Mouse (Mus musculus): ENCODE results near the gene Nacc1. TPM values are rescaled to one million over a fixed set of nuclear protein-coding genes. Genes with fewer than 3 reads are reported as not detected.
"Not testable (repeated sequence)": the region's sequence is repeated elsewhere in the genome, so short reads cannot be mapped to it uniquely, and the experiment has no call there.

Gene Nacc1
- polyA plus RNA-seq, 1 experiment from 2014 or later = 31.3 TPM

DNA sequence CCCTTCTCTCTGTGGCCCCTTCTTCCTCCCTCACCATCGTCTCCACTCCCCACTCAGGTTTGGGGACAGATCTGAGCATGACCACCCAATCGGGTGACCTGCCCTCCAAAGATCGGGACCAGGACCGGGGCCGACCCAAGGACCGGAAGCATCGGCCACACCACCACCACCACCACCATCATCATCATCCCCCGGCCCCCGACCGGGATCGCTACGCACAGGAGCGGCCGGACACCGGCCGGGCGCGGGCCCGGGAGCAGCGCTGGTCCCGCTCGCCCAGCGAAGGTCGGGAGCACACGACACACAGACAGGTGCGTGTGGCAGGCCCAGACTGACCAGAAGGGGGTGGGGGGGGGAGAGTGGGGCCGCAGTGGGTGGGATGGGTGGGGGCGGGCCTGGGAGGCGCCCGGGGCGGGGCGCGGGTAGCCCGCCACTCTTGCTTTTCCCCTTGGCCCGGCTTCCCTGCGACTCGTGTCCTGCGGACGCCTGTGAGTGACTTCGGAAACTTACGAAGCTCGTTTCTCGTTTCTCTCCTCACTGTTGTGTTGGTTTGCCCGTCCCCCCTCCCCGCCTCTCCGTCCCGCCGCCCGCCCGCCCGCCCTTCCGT is 49.0 kb downstream of the Nacc1 start:
- no peak for DNase-seq (ENCODE audit: extremely low spot score, low spot score)
- no peaks in the 10 kb centered on the region for H3K9me3 ChIP-seq
- H3K27me3 ChIP-seq (ENCODE audit: poor library complexity, severe bottlenecking) = peaks cover 20% of the 10 kb centered on the region
- peaks cover 60% of the 10 kb centered on the region for H3K4me1 ChIP-seq
- H3K36me3 ChIP-seq (replicated peaks) = no peaks in the 10 kb centered on the region
- 1% methylated on average over 47 of the region's 52 CpGs for WGBS
- H3K4me3 ChIP-seq = peak overlapping the region; percentile 65
- peak overlapping the region; percentile 95 for H3K27ac ChIP-seq

DNA sequence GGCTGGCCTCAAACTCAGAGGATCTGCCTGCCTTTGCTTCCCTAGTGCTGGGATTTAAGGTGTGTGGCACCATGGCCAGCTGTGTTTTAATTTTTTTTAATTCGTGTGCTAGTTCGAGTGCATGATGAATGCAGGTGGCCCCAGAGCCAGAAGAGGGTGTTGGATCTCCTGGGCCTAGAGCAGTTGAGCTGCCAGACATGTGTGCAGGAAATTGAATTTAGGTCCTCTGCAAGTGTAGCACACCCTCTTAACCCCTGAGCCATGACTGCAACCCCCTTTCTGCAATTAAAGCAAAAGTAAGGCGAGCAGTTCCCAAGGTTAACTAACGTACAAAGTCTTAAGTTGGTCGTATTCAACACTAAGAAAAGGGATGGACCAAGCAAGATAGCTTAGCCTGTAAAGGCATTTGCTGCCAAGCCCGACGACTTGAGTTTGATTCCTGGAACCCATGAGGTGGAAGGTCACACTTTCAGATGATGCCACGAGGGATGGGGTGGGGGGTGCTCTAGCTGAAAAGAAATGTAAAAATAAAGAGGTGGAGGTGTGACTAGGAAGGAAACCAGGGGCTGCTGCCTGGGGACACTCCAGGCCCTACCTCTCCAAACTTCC is 49.6 kb downstream of the Nacc1 start:
- peaks cover 65% of the 10 kb centered on the region for H3K4me1 ChIP-seq
- H3K27me3 ChIP-seq (ENCODE audit: poor library complexity, severe bottlenecking) = peaks cover 20% of the 10 kb centered on the region
- H3K9me3 ChIP-seq = no peaks in the 10 kb centered on the region
- no peak for DNase-seq (ENCODE audit: extremely low spot score, low spot score)
- no peaks in the 10 kb centered on the region for H3K36me3 ChIP-seq (replicated peaks)
- peak overlapping the region; percentile 65 for H3K4me3 ChIP-seq
- H3K27ac ChIP-seq = peak overlapping the region; percentile 95
- WGBS = 42% methylated on average over 8 of the region's 8 CpGs

DNA sequence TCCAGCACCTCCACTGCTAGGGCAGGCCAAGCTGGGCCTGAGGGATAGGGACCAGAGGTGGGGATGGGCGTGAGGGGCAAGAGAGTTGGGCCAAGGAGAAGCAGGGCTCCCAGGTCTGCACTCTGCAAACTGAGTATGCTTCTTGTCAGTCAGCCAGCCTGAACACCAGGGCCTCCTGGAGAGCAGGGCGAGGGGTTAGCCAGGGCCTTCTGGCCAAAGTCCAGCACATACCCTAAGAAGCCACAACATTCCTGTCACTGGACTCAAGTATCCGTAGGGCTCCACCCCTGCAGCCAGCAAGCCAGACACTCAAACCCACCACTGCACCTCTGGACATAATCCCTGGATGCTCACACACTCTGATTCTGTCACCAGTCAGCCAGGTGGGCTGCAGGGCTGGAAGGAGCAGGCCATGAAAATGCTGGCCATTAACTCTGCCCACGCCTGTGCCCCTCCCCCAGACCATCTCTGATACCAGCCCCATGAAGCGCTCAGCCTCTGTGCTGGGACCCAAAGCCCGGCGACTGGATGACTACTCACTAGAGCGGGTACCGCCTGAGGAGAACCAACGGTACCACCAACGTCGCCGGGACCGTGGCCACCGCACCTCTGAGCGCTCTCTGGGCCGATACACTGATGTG is 51.5 kb downstream of the Nacc1 start:
- WGBS = 88% methylated on average over 17 of the region's 17 CpGs
- peak overlapping the region; percentile 78 for H3K27ac ChIP-seq
- no peaks in the 10 kb centered on the region for H3K9me3 ChIP-seq
- peaks cover 57% of the 10 kb centered on the region for H3K4me1 ChIP-seq
- no peak overlapping the region for H3K4me3 ChIP-seq
- H3K27me3 ChIP-seq (ENCODE audit: poor library complexity, severe bottlenecking) = peaks cover 20% of the 10 kb centered on the region
- no peak for DNase-seq (ENCODE audit: extremely low spot score, low spot score)
- H3K36me3 ChIP-seq (replicated peaks) = no peaks in the 10 kb centered on the region

DNA sequence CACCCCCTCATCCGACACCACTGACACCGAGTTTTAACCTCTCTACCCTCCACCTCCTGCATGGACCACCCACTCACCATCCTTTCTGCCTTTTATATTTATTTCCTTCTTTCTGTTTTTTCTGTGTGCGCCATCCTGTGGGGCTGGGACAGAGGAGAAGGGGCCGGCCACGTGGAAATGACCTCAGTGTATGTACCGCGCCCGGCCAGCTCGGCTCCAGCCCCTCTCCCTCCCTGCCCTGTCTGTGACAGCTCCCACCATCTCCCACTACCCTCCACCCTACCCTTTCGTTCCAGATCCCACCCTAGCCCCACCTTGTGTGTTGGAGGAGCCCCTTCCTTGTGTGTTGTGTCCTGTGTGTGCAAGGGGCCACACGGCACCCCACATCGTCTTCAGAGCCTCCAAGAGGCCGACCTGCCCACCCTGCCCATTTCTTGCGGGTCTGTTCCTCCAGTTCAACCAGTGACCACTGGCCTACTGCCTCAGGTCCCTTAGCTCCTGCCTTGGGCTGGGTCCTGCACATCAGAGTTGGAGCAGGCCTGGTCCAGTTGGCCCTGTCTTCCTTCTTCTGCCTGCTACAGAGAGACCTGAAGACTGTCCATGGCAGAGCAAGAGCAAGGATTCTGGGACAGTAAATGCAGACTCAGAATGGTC is 52.1 kb downstream of the Nacc1 start:
- Histone ChIP-seq H3K4me3 (no peak overlapping the region), H3K27ac (peak overlapping the region; percentile 78), H3K36me3 (replicated peaks) (no peaks in the 10 kb centered on the region), H3K4me1 (peaks cover 54% of the 10 kb centered on the region), H3K27me3 (ENCODE audit: poor library complexity, severe bottlenecking) (peaks cover 20% of the 10 kb centered on the region), H3K9me3 (no peaks in the 10 kb centered on the region)
- WGBS = 68% methylated on average over 14 of the region's 14 CpGs
- no peak for DNase-seq (ENCODE audit: extremely low spot score, low spot score)

- Histone ChIP-seq H3K9me3 (no peaks in the 10 kb centered on the region), H3K27ac (peak overlapping the region; percentile 78), H3K4me1 (peaks cover 49% of the 10 kb centered on the region), H3K4me3 (peak overlapping the region; percentile 1; the same call in 1 of the 2 replicates), H3K27me3 (ENCODE audit: poor library complexity, severe bottlenecking) (peaks cover 20% of the 10 kb centered on the region), H3K36me3 (replicated peaks) (no peaks in the 10 kb centered on the region; the same call in 1 of the 2 replicates)
- DNase-seq (ENCODE audit: extremely low spot score, low spot score) = no peak
- WGBS = 39% methylated on average over 9 of the region's 9 CpGs
Observed at GRCm38 (mm10) chr8:84634849-84635304, 52.8 kb downstream of the Nacc1 start.

DNA sequence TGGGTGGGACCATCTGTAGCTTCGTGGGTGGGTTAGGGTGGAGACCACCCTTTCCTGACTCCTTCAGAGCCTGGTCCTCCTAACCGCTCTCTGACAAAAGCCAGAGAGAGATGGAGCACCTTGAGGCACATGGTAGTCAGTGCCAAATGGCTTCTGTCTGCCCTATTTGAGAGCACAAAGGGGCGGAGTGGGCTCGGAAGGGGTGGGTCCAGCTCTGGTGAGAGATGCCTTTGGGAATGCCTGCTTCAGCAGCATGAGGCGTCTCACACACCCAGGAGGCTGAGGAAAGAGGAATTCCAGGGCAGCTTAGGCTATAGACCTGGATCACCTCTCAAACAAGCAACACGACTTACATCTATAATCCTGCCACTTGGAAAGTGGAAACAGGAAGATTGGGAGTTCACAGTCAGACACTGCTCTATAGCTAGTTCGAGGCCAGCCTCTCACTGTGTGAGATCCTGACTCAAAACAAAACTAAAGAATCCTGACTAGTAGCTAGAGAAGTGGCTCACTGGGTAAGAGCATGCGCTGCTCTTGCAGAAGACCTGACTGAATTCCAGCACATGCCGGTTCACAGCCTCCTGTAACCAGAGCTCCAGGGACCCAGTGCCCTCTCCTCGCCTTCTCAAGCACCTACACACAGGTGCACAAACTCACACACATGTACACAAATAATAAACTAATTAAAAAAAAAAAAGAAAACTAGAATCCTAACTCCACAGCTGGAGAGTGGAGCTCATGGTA is 53.6 kb downstream of the Nacc1 start:
- H3K9me3 ChIP-seq = no peaks in the 10 kb centered on the region
- peaks cover 20% of the 10 kb centered on the region for H3K27me3 ChIP-seq (ENCODE audit: poor library complexity, severe bottlenecking)
- no peak for DNase-seq (ENCODE audit: extremely low spot score, low spot score)
- H3K4me1 ChIP-seq = peaks cover 49% of the 10 kb centered on the region
- H3K4me3 ChIP-seq = no peak overlapping the region
- H3K36me3 ChIP-seq (replicated peaks) = no peaks in the 10 kb centered on the region; the same call in 1 of the 2 replicates
- peak overlapping the region; percentile 71 for H3K27ac ChIP-seq
- 54% methylated on average over 10 of the region's 10 CpGs for WGBS

DNA sequence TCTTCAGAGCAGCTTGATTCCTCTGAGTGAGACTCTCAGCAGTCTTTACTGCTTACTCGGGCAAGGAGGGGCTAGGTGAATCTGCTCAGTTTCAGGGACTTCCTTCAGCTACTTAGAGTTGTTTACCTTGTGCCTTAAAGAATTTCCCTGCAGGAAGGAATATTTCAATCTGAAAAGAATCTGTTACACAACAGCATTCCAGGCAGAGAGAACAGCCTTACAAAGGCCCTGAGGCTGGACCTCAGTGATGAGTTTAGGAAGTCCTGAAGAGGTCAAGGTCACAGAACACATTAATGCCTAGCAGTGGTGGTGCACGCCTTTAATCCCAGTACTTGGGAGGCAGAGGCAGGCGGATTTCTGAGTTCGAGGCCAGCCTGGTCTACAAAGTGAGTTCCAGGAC is 55.8 kb downstream of the Nacc1 start:
- Histone ChIP-seq H3K27ac (no peak overlapping the region), H3K4me1 (peaks cover 36% of the 10 kb centered on the region), H3K27me3 (ENCODE audit: poor library complexity, severe bottlenecking) (peaks cover 9% of the 10 kb centered on the region; the same call in 1 of the 2 replicates), H3K9me3 (no peaks in the 10 kb centered on the region), H3K36me3 (replicated peaks) (no peaks in the 10 kb centered on the region; the same call in 1 of the 2 replicates), H3K4me3 (no peak overlapping the region)
- no peak for DNase-seq (ENCODE audit: extremely low spot score, low spot score)
- WGBS = 86% methylated on average over 4 of the region's 4 CpGs

- no peaks in the 10 kb centered on the region for H3K9me3 ChIP-seq
- no peak overlapping the region for H3K4me3 ChIP-seq
- H3K27me3 ChIP-seq (ENCODE audit: poor library complexity, severe bottlenecking) = no peaks in the 10 kb centered on the region
- H3K4me1 ChIP-seq = peaks cover 21% of the 10 kb centered on the region
- no peaks in the 10 kb centered on the region; the same call in 1 of the 2 replicates for H3K36me3 ChIP-seq (replicated peaks)
- no peak for DNase-seq (ENCODE audit: extremely low spot score, low spot score)
- 87% methylated on average over 4 of the region's 4 CpGs for WGBS
- H3K27ac ChIP-seq = no peak overlapping the region
Observed at GRCm38 (mm10) chr8:84630145-84630544, 57.5 kb downstream of the Nacc1 start.

DNA sequence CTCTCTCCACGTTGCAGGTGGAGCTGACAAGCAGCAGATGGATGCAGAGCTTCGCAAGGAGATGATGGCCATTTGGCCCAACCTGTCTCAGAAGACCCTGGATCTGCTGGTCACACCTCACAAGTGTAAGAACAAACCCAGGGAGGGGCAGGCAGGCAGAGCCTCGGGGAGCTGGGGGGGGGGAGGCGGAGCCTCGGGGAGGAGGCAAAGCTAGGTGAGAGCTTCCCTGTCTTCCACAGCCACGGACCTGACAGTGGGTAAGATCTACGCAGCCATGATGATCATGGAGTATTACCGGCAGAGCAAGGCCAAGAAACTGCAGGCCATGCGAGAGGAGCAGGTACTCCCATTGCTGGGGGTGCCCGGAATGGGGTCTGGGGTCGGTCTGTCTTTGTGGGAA is 58.1 kb downstream of the Nacc1 start:
- Histone ChIP-seq H3K36me3 (replicated peaks) (no peaks in the 10 kb centered on the region; the same call in 1 of the 2 replicates), H3K27ac (no peak overlapping the region), H3K27me3 (ENCODE audit: poor library complexity, severe bottlenecking) (no peaks in the 10 kb centered on the region), H3K9me3 (no peaks in the 10 kb centered on the region), H3K4me1 (peaks cover 15% of the 10 kb centered on the region), H3K4me3 (no peak overlapping the region)
- no peak for DNase-seq (ENCODE audit: extremely low spot score, low spot score)
- WGBS = 81% methylated on average over 11 of the region's 11 CpGs

GRCm38 (mm10) chr8:84623425-84623824 is 64.2 kb downstream of the Nacc1 start:
- H3K4me3 ChIP-seq; H3K27me3 ChIP-seq (ENCODE audit: poor library complexity, severe bottlenecking): not testable (repeated sequence)

DNA sequence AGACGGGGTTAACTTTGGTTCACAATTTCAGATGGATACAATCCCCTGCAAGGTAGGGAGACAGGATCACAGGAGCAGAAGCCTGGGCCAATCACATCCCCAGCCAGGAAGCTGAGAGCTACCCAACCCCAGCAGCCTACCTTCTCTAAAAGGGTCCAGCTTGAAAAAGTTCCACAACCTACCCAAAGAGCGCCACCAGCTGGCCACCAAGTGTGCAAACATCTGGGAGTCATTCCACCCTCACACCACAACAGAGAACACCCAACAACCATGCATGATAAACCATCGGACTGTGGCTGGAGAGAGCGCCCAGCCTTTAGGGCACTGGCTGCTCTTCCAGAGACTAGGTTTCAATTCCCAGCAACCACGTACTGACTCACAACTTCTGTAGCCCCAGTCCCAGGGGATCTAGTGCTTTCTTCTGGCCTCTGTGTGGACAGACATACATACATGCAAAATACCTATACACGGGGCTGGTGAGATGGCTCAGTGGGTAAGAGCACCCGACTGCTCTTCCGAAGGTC is 66.5 kb downstream of the Nacc1 start:
- H3K9me3 ChIP-seq = no peaks in the 10 kb centered on the region
- 78% methylated on average over 8 of the region's 8 CpGs for WGBS
- H3K4me3 ChIP-seq = no peak overlapping the region
- H3K4me1 ChIP-seq = peaks cover 11% of the 10 kb centered on the region
- H3K27ac ChIP-seq = no peak overlapping the region
- H3K36me3 ChIP-seq (replicated peaks) = no peaks in the 10 kb centered on the region
- peaks cover 28% of the 10 kb centered on the region for H3K27me3 ChIP-seq (ENCODE audit: poor library complexity, severe bottlenecking)
- DNase-seq (ENCODE audit: extremely low spot score, low spot score) = no peak

More at GRCm38 (mm10) chr8:84623425-84623824, 64.2 kb downstream of the Nacc1 start:
- H3K4me1 ChIP-seq; H3K36me3 ChIP-seq (replicated peaks); H3K9me3 ChIP-seq; H3K27ac ChIP-seq; DNase-seq (ENCODE audit: extremely low spot score, low spot score): not testable (repeated sequence)
- 88% methylated on average over 4 of the region's 4 CpGs for WGBS
